Mouse (Mus musculus) forebrain, embryonic 15.5 days (tissue): Measurements from ENCODE around the gene Frrs1. TPM values are rescaled to one million over a fixed set of nuclear protein-coding genes. Genes with fewer than 3 reads are reported as not detected.

Experiments used
- ATAC-seq: fragments of 200-750 bp; cut with Nextera tagmentation; replicated peaks from 2 replicates; pipeline ENCODE4 v1.8.0; 2017; ENCODE audit warnings: mild to moderate bottlenecking, moderate TSS enrichment, moderate library complexity
- H3K27ac ChIP-seq: fragments of 300-500 bp; sonication (generic); replicated peaks from 2 replicates; pipeline ENCODE4 v1.5.1; 2015; ENCODE audit warnings: mild to moderate bottlenecking, inconsistent platforms
- H3K27me3 ChIP-seq: fragments of 300-500 bp; sonication (generic); 2 replicates; pipeline ENCODE4 v1.6.1; 2015; ENCODE audit warnings: inconsistent platforms
- H3K36me3 ChIP-seq: fragments of 300-500 bp; sonication (generic); 2 replicates; pipeline ENCODE4 v1.6.1; 2015; ENCODE audit warnings: mild to moderate bottlenecking, inconsistent platforms
- H3K4me1 ChIP-seq: fragments of 300-500 bp; sonication (generic); 2 replicates; pipeline ENCODE4 v1.6.1; 2015; ENCODE audit warnings: inconsistent platforms
- H3K4me2 ChIP-seq: fragments of 300-500 bp; sonication (generic); replicated peaks from 2 replicates; pipeline ENCODE4 v1.6.1; 2015; ENCODE audit warnings: mild to moderate bottlenecking, inconsistent platforms
- H3K4me3 ChIP-seq: fragments of 300-500 bp; sonication (generic); 2 replicates; pipeline ENCODE4 v1.5.1; 2015; ENCODE audit warnings: mild to moderate bottlenecking, inconsistent platforms
- H3K9ac ChIP-seq: fragments of 300-500 bp; sonication (generic); replicated peaks from 2 replicates; pipeline ENCODE4 v1.6.1; 2015; ENCODE audit warnings: mild to moderate bottlenecking, inconsistent platforms
- H3K9me3 ChIP-seq: fragments of 300-500 bp; sonication (generic); 2 replicates; pipeline ENCODE4 v1.6.1; 2016; ENCODE audit warnings: inconsistent platforms
- WGBS: fragments of 180-500 bp; shearing (Covaris S2); methylation state at CpG from one replicate; pipeline ENCODE4 v1.1.7; 2015; ENCODE audit warnings: mixed read lengths; 5-methylcytosine and 5-hydroxymethylcytosine counted together
- polyA plus RNA-seq: library from polyadenylated mRNA; unstranded; fragments of >200 nt; fragmentation: Nextera tagmentation; extraction: Ambion mirVana; gene quantifications from 2 replicates; pipeline ENCODE4 v1.2.1, GENCODE M21; 2015

The Frrs1 gene
- polyA plus RNA-seq, 1 experiment from 2014 or later: 3.2 TPM

DNA sequence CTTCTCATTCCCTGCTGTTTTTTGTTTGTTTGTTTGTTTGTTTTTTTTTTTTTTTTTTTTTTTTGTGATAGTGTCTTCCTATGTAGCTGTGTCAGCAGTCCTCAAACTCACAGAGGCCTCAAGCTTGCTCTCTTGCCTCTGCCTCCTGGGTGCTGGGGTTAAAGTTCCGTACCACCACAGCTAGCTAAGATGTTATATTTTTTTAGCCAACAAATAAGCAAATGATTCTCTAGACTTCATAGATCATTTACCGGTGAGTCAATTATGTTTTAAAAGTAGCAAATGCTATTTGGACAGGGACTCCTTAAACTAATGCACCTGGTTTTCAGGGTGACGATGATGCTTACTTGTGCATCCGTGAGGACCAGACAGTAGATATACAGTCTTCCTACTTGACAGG, 31.3 kb downstream of the Frrs1 start:
- no peaks in the 10 kb centered on the region for H3K36me3 ChIP-seq
- no peak for ATAC-seq
- WGBS: 97% methylated on average over 4 of the region's 4 CpGs
- H3K4me1 ChIP-seq: no peaks in the 10 kb centered on the region
- H3K27ac ChIP-seq: no peak overlapping the region
- H3K4me3 ChIP-seq: no peak overlapping the region
- H3K27me3 ChIP-seq: no peaks in the 10 kb centered on the region
- H3K9ac ChIP-seq: no peak overlapping the region
- H3K9me3 ChIP-seq: no peaks in the 10 kb centered on the region
- H3K4me2 ChIP-seq: no peak overlapping the region

DNA sequence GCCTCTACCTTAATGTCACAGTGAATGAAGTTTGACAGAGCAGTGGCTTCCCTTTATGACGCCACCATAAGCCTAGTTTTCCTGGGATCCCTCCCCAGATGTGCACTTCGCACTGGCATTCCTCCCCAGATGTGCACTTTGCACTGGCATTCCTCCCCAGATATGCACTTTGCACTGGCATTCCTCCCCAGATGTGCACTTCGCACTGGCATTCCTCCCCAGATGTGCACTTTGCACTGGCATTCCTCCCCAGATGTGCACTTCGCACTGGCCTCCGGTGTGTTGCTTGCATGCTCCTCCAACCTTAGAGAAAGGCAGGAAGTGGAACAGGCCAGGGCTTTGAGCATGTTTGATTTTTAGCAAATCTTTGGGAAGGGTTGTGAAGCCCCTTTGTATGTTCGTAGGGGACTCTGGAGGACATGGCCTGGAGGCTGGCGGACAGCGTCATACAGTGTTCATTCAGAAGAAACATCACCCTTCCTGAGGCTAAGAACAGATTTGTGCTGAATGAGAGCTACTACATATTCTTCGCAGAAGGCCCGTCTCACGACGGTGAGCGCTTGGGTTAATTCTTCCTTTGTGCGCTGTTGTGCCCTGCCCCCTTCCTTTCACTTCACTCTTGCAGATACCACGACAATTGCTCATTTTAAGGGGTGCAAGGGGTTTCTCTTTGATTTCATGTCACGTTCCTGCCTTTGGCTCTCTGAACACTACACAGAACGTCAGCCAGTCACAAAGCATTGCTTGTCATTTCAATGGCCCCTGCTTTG, 32.4 kb downstream of the Frrs1 start:
- no peaks in the 10 kb centered on the region for H3K36me3 ChIP-seq
- H3K27me3 ChIP-seq: no peaks in the 10 kb centered on the region
- H3K27ac ChIP-seq: no peak overlapping the region
- ATAC-seq: peak; percentile 45
- H3K9ac ChIP-seq: no peak overlapping the region
- H3K4me2 ChIP-seq: no peak overlapping the region
- no peak overlapping the region for H3K4me3 ChIP-seq
- no peaks in the 10 kb centered on the region for H3K4me1 ChIP-seq
- H3K9me3 ChIP-seq: no peaks in the 10 kb centered on the region
- 48% methylated on average over 17 of the region's 17 CpGs for WGBS

DNA sequence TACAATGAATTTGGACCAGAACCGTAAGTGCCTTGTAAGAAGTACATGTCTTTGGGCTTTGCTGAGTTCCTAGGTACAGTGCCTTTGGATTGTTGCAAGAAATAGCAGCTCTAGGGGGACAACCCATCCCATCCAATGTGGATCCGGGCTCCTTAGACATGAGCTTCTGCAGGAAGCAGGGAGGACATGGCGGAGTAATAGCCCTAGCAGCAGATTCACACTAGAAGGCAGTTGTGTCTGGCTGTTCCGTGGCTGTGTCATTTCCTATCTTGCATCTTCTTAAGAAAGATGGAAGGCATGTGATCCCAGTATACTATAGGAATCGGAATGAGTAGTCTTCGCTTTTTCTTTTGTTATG, 32.9 kb downstream of the Frrs1 start:
- H3K9ac ChIP-seq: no peak overlapping the region
- 0 out of 2 replicates have a peak, but pooled peaks have one; percentile 5 for ATAC-seq
- no peak overlapping the region for H3K27ac ChIP-seq
- no peaks in the 10 kb centered on the region for H3K36me3 ChIP-seq
- H3K4me2 ChIP-seq: no peak overlapping the region
- H3K4me3 ChIP-seq: no peak overlapping the region
- H3K9me3 ChIP-seq: no peaks in the 10 kb centered on the region
- no peaks in the 10 kb centered on the region for H3K4me1 ChIP-seq
- no peaks in the 10 kb centered on the region for H3K27me3 ChIP-seq
- 80% methylated on average over 6 of the region's 6 CpGs for WGBS

GRCm38 (mm10) chr3:116892872-116893271, 33.6 kb downstream of the Frrs1 start:
- H3K9ac ChIP-seq: no peak overlapping the region
- H3K27me3 ChIP-seq: no peaks in the 10 kb centered on the region
- H3K4me3 ChIP-seq: no peak overlapping the region
- WGBS: 85% methylated on average over 9 of the region's 9 CpGs
- no peaks in the 10 kb centered on the region for H3K9me3 ChIP-seq
- no peak overlapping the region for H3K4me2 ChIP-seq
- ATAC-seq: 0 out of 2 replicates have a peak, but pooled peaks have one; percentile 39
- no peaks in the 10 kb centered on the region for H3K4me1 ChIP-seq
- no peaks in the 10 kb centered on the region for H3K36me3 ChIP-seq
- no peak overlapping the region for H3K27ac ChIP-seq

DNA sequence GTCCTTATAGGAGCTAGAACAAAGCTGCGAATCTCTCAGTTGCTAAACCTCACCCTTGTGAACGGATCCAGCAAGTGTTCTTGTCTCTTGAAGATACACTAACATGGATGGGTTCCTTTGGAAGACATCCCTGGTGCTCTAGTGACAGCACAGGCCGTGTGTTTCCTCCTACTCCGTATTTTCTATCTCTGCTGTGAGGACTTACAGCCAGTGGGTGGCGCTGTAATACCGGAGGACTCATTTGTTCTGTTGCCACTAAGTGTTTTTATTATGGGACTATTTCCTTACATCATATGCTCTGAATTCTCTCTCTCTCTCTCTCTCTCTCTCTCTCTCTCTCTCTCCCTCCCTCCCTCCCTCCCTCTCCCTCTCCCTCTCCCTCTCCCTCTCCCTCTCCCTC, 44.9 kb downstream of the Frrs1 start:
- H3K4me3 ChIP-seq: no peak overlapping the region
- H3K4me1 ChIP-seq: no peaks in the 10 kb centered on the region
- H3K36me3 ChIP-seq: no peaks in the 10 kb centered on the region
- 22% methylated on average over 6 of the region's 6 CpGs for WGBS
- H3K9me3 ChIP-seq: no peaks in the 10 kb centered on the region
- no peak overlapping the region for H3K4me2 ChIP-seq
- H3K27me3 ChIP-seq: no peaks in the 10 kb centered on the region
- no peak overlapping the region for H3K27ac ChIP-seq
- H3K9ac ChIP-seq: no peak overlapping the region
- ATAC-seq: peak; percentile 64

DNA sequence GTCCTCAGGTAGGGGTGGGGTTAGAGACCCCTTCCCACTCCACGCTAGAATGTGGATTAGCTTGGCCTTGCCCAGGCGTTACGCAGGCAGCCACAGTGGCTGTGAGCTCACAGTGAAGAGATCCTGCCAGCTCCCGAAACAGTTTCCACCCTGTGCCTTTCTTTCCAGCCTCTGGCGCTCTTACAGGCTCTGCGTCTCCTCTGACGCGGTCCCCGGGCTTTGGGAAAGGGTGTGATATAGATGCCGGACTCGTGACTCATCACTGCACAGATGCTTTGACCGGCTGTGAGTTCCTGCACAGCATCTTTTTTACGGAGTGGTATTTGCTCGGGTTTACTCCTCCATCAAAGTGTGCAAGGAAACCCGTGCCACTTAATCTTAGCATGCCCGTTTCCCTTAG, 46.6 kb downstream of the Frrs1 start:
- H3K4me2 ChIP-seq: no peak overlapping the region
- no peak overlapping the region for H3K27ac ChIP-seq
- H3K4me1 ChIP-seq: no peaks in the 10 kb centered on the region
- WGBS: 84% methylated on average over 16 of the region's 16 CpGs
- no peaks in the 10 kb centered on the region for H3K27me3 ChIP-seq
- no peaks in the 10 kb centered on the region for H3K9me3 ChIP-seq
- ATAC-seq: 0 out of 2 replicates have a peak, but pooled peaks have one; percentile 27
- H3K9ac ChIP-seq: no peak overlapping the region
- no peak overlapping the region for H3K4me3 ChIP-seq
- H3K36me3 ChIP-seq: no peaks in the 10 kb centered on the region

GRCm38 (mm10) chr3:116906596-116906995, 47.3 kb downstream of the Frrs1 start:
- no peak for ATAC-seq
- WGBS: 64% methylated on average over 9 of the region's 9 CpGs
- Histone ChIP-seq H3K4me3 (no peak overlapping the region), H3K27ac (no peak overlapping the region), H3K36me3 (no peaks in the 10 kb centered on the region), H3K4me1 (no peaks in the 10 kb centered on the region), H3K9me3 (no peaks in the 10 kb centered on the region), H3K27me3 (no peaks in the 10 kb centered on the region), H3K4me2 (no peak overlapping the region), H3K9ac (no peak overlapping the region)

DNA sequence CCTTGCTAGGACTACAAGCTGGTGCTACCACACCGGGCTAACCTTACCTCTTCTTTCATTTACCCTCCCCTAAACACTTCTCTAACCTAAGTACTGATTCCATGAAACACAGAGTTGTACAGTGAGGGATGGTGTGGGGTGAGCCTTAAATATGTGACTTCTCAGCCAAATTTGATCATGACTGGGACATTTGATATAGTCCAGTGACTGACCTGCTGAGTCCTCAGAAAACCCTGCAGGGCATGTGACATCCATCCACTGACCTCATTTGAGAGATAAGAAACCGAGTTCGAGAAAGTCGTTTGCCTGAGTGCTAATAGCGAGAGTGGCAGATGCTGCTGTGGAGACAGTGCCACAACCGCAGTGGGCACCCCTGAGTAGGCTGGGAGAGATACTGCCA, 55.1 kb downstream of the Frrs1 start:
- Histone ChIP-seq H3K4me3 (no peak overlapping the region), H3K36me3 (no peaks in the 10 kb centered on the region), H3K9me3 (no peaks in the 10 kb centered on the region), H3K9ac (no peak overlapping the region), H3K27me3 (no peaks in the 10 kb centered on the region), H3K4me2 (no peak overlapping the region), H3K4me1 (no peaks in the 10 kb centered on the region), H3K27ac (no peak overlapping the region)
- no peak for ATAC-seq
- WGBS: 87% methylated on average over 6 of the region's 6 CpGs

- H3K4me1 ChIP-seq: no peaks in the 10 kb centered on the region
- no peaks in the 10 kb centered on the region for H3K36me3 ChIP-seq
- H3K4me3 ChIP-seq: no peak overlapping the region
- no peak overlapping the region for H3K4me2 ChIP-seq
- H3K27ac ChIP-seq: no peak overlapping the region
- WGBS: 87% methylated on average over 3 of the region's 3 CpGs
- ATAC-seq: no peak
- no peaks in the 10 kb centered on the region for H3K9me3 ChIP-seq
- H3K27me3 ChIP-seq: no peaks in the 10 kb centered on the region
- no peak overlapping the region for H3K9ac ChIP-seq
Observed at GRCm38 (mm10) chr3:116914931-116915330, 55.7 kb downstream of the Frrs1 start.

DNA sequence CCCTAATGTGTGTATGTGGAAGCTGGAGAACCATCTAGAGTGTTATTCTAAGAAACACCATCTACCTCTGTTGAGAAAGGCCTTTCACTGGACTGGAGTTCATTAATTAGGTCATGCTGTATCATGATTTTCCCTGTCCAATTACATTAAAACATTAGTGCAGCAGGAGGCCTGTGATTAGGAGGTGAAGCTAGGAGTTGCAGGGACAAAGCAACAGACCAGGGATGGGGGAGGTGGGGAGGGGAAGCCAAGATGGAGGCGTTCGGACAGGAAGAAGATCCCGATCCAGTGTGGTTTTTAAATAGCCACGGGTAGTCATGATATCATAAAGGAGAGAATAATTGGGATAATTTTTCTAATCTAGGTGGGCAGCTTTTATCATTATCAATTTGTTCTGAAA, 57.8 kb downstream of the Frrs1 start:
- H3K4me2 ChIP-seq: no peak overlapping the region
- ATAC-seq: no peak
- H3K36me3 ChIP-seq: no peaks in the 10 kb centered on the region
- WGBS: 91% methylated on average over 4 of the region's 4 CpGs
- H3K4me3 ChIP-seq: no peak overlapping the region
- no peaks in the 10 kb centered on the region for H3K4me1 ChIP-seq
- H3K9ac ChIP-seq: no peak overlapping the region
- H3K9me3 ChIP-seq: no peaks in the 10 kb centered on the region
- no peaks in the 10 kb centered on the region for H3K27me3 ChIP-seq
- H3K27ac ChIP-seq: no peak overlapping the region

- Histone ChIP-seq H3K9ac (no peak overlapping the region), H3K4me1 (no peaks in the 10 kb centered on the region), H3K36me3 (peaks cover 13% of the 10 kb centered on the region), H3K9me3 (no peaks in the 10 kb centered on the region), H3K4me2 (no peak overlapping the region), H3K27me3 (no peaks in the 10 kb centered on the region), H3K4me3 (no peak overlapping the region), H3K27ac (no peak overlapping the region)
- WGBS: 92% methylated on average over 3 of the region's 3 CpGs
- no peak for ATAC-seq
Observed at GRCm38 (mm10) chr3:116921535-116921934, 62.3 kb downstream of the Frrs1 start.

- no peaks in the 10 kb centered on the region for H3K9me3 ChIP-seq
- ATAC-seq: no peak
- 97% methylated on average over 12 of the region's 12 CpGs for WGBS
- no peak overlapping the region for H3K27ac ChIP-seq
- H3K4me3 ChIP-seq: no peak overlapping the region
- H3K36me3 ChIP-seq: peaks cover 13% of the 10 kb centered on the region
- no peaks in the 10 kb centered on the region for H3K27me3 ChIP-seq
- no peak overlapping the region for H3K9ac ChIP-seq
- no peaks in the 10 kb centered on the region for H3K4me1 ChIP-seq
- H3K4me2 ChIP-seq: no peak overlapping the region
Observed at GRCm38 (mm10) chr3:116923042-116923441, 63.8 kb downstream of the Frrs1 start.

GRCm38 (mm10) chr3:116928994-116929393, 69.7 kb downstream of the Frrs1 start:
- WGBS: 85% methylated on average over 4 of the region's 4 CpGs
- Histone ChIP-seq H3K9me3 (no peaks in the 10 kb centered on the region), H3K4me1 (no peaks in the 10 kb centered on the region), H3K9ac (no peak overlapping the region), H3K4me3 (no peak overlapping the region), H3K27me3 (no peaks in the 10 kb centered on the region), H3K4me2 (no peak overlapping the region), H3K36me3 (peaks cover 3% of the 10 kb centered on the region; the same call in 1 of the 2 replicates), H3K27ac (no peak overlapping the region)
- no peak for ATAC-seq
